Mouse (Mus musculus): Measurements from ENCODE around the gene Myo1e. TPM values are rescaled to one million over a fixed set of nuclear protein-coding genes. Genes with fewer than 3 reads are reported as not detected.

The Myo1e gene
- total RNA-seq, 2 experiments from 2014 or later = 12.3 to 13.7 TPM

- intact Hi-C loops (cut with DNase I) = no loop called here
- no peak for DNase-seq (ENCODE audit: low spot score in 2 of 2)
Measured at GRCm38 (mm10) chr9:70325880-70326595, 118.9 kb downstream of the Myo1e start.

GRCm38 (mm10) chr9:70328193-70328841, 121.2 kb downstream of the Myo1e start:
- no peak for DNase-seq (ENCODE audit: low spot score in 2 of 2)
- intact Hi-C loops (cut with DNase I) = no loop called here

DNA sequence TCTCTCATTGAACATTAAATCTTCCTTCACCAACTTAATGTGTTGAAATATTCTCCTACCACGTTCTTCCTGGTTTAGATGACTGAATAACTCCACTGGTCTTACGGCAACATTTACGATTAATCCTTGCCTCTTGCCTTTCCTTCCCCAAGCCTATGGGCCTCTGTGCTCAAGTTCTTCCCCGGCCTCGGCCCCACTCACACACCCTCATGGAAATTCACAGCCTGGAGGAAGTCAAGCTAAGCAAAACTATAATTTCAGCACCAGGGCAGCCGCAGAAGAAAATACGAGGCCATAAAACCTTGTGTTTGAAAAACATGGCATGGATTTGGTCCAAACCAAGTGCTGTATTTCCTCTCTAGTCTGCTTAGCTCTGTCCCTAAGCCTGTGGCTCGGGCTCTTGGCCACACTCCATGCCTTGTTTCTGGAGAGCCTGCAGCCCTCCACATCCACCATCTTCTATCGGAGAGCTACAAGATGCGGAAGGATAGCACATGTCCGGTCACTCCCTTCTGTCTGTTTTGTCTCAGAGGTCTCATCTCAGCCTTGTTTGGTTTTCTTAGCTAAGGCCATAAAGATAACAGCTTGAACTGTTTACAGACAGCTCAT, 124.7 kb downstream of the Myo1e start:
- DNase-seq (ENCODE audit: low spot score in 2 of 2) = no peak
- intact Hi-C loops (cut with DNase I) = no loop called here

DNA sequence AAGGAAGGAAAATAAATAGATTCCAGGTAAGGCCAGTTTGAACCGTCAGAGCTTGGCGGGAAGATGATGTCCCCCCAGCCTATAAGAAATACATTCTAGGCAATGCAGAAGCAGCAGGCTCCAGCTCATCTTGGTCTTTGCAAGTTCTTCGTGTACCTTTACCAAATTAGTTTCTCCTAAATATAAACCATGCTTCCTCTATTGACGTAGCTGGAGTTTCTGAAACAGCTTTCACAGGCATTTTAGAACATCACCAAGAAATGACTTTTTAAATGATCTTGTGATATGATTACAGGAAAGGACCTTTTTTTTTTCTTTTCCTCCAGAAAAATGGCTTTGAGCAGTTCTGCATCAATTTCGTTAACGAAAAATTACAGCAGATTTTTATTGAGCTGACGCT, 131.2 kb downstream of the Myo1e start:
- intact Hi-C loops (cut with DNase I) = no loop called here
- DNase-seq (ENCODE audit: low spot score in 2 of 2) = peak in 1 of 2 experiments; percentile 69

DNA sequence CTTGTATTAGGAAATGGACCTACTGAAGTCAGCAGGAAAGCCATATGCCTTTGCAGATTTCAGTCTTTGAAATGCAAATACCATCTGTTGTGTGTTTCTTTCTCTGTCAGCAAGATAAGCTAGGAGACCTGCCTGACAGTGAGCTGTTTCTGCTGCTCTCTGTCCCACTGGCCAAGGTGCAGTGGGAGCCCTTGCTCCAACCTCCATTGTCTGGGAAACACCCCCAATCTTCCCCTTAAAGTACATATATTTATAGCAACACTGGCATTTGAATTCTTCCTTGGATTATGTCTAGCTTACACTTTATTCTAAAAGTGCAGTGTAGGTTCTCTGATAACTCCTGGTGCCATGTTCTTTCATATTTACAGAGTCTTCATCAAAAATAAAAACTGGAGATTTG, 131.7 kb downstream of the Myo1e start:
- intact Hi-C loops (cut with DNase I) = no loop called here
- DNase-seq (ENCODE audit: low spot score in 2 of 2) = no peak

- no peak for DNase-seq (ENCODE audit: low spot score in 2 of 2)
- intact Hi-C loops (cut with DNase I) = no loop called here
Measured at GRCm38 (mm10) chr9:70349274-70349673, 142.1 kb downstream of the Myo1e start.

- no peak for DNase-seq (ENCODE audit: low spot score in 2 of 2)
- intact Hi-C loops (cut with DNase I) = no loop called here
Measured at GRCm38 (mm10) chr9:70351570-70352277, 144.6 kb downstream of the Myo1e start.

DNA sequence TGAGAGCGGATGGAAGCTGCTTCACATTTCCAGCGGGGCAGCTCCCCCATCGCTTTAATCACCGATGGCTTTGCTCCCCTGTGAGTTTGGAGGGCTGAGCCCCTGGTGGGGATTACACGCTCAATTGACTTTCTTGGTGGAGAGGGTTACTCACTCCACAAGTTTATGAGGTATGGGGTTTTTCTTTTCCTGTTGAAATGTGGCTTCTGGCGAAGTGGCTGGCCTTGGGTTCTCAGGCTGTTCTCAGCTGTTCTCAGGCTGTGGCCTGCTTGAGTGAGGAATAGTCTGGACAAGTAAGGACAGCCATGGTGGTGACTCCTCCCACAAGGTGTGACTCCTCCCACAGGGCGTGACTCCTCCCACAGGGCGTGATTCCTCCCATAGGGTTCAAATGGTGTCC, 149.1 kb downstream of the Myo1e start:
- no peak for DNase-seq (ENCODE audit: low spot score in 2 of 2)
- intact Hi-C loops (cut with DNase I) = no loop called here

- intact Hi-C loops (cut with DNase I) = no loop called here
- DNase-seq (ENCODE audit: low spot score in 2 of 2) = no peak
Measured at GRCm38 (mm10) chr9:70359402-70360131, 152.4 kb downstream of the Myo1e start.

DNA sequence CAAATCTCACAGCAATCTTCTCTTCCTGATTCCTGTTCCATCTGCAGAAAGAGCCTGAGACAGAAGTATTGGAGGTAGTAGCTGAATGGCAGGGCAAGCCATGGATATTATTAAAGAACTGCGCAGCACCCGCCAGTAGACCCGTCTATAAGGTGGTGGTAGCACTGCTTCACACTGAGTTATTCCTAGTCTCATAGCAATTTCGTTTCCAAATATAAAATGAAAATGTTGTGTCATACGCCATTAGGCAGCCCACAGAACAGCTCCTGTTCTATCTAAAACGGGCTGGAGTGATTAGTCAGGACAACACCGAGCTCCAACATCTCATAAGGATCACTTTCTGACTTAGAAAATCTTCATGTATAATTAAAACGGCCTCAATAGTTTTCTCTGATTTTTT, 157.6 kb downstream of the Myo1e start:
- intact Hi-C loops (cut with DNase I) = no loop called here
- peak; percentile 34 to 43 for DNase-seq (ENCODE audit: low spot score in 2 of 2)

DNA sequence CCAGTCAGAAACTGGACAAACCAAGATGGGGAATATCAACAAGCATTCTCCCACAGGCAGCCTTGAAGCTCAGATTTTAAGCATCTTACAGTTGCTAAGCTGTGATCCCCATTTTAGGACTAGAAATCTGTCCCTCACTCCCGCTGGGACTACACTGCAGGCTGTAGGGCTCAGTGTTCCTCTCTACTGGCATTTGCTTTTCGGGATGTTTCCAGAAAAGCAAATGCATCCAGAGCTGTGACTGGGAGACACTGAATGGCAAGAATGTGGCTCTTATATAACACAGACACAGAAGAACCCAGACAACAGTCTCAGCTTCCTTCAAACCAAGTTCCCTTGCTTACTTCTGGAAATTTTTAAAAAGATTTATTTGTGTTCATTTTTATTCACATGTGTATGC, 158.8 kb downstream of the Myo1e start:
- no peak for DNase-seq (ENCODE audit: low spot score in 2 of 2)
- intact Hi-C loops (cut with DNase I) = no loop called here

DNA sequence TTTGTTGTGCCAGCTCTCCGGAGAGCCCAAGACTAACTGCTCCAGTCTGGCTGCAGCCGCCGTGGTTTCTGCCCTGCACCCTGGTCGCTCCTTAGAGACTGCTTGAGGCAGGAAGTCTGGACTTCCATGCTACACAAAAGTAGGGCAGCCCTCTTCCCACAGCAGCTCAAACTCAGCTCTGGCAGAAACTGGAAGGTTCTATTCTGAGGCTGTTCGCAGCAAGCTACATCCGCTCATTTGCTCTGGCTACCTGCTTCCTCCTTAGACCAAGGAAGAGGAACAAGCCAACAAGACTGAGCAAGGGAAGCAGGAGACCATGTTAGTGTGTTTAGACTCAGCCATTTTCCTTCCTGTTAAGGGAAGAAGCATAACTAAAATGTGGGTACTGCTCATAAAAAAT, 159.7 kb downstream of the Myo1e start:
- DNase-seq (ENCODE audit: low spot score in 2 of 2) = peak; percentile 39 to 48
- intact Hi-C loops (cut with DNase I) = no loop called here

DNA sequence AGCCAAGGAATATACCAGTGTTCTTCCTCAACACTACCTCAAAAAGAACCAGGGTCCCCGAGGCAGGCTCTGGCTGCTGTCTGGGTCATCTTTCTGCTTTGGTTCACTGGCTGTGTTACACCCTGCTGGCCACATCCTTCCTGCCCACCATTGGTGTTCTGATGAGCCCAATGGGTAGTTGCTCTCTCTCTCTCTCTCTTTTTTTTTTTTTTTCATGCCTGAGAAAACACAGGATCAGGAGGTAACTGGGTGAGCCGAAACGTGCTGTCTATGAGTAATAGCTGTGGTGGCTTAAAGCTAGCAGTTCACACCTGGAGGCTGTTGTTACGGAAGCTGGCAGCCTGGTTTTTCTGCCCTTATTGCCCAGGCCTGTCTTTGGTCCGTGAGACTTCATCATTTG, 164.5 kb downstream of the Myo1e start:
- DNase-seq (ENCODE audit: low spot score in 2 of 2) = no peak
- intact Hi-C loops (cut with DNase I) = no loop called here

DNA sequence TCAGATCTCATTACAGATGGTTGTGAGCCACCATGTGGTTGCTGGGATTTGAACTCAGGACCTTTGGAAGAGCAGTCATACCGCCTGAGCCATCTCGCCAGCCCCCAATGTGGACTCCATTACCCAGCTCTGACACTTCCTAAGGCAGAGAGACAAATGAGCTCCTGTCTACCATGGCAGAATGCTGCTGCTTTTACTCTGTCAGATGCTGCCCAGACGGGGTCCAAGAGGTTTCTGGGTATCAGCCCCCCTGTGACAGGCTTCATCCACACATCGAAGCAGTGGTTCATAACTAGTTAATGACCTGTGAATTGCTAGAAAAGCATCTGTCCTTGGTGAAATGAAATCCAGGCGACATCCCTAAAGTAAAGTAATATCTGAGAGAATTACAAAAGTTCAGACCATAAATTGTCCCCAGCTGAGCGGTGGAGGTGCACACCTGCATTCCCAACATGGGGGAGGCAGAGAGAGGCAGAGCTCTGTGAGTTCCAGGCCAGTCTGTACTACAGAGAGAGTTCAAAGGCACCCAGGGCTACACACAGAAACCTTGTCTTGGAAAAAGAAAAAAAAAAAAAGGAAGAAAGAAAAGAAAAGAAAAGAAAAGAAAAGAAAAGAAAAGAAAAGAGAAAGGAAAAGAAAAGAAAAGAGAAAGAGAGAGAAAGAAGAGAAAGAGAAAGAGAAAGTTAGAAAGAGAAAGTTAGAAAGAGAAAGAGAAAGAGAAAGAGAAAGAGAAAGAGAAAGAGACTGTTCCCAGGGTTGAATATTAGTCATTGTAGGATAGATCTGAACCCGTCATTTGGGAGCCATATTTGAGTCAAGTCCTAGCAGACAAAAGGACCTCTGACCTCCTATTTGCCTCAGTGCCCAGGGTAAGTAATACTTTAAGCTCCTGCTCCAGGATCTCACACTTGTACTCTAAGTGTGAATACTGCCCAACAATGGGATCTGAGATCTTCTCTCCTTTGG, 172.6 kb downstream of the Myo1e start:
- intact Hi-C loops (cut with DNase I) = no loop called here
- DNase-seq (ENCODE audit: low spot score in 2 of 2) = no peak

DNA sequence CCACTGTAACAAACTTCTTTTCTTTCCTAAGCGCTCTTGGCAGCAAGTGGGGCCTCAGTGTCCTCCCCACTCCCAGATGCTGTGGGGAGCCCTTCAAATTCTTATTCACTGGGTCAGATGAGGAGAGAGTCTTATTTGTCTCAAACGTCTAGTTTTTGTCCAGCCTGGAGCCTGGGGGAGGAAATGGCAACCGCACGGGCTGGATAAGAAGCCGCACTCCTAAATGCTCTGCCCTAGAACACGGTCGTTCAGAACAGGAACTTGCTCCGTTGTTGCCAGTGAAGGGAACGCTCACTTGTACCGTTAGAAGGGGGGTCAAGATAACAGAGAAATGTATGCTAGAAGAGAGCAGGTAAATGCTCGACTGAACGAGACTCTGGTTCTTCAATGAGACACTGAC, 174.9 kb downstream of the Myo1e start:
- intact Hi-C loops (cut with DNase I) = no loop called here
- no peak for DNase-seq (ENCODE audit: low spot score in 2 of 2)

GRCm38 (mm10) chr9:70383750-70384149, 176.6 kb downstream of the Myo1e start:
- no peak for DNase-seq (ENCODE audit: low spot score in 2 of 2)
- intact Hi-C loops (cut with DNase I) = no loop called here

GRCm38 (mm10) chr9:70384494-70384893, 177.3 kb downstream of the Myo1e start:
- intact Hi-C loops (cut with DNase I) = no loop called here
- DNase-seq (ENCODE audit: low spot score in 2 of 2) = no peak

DNA sequence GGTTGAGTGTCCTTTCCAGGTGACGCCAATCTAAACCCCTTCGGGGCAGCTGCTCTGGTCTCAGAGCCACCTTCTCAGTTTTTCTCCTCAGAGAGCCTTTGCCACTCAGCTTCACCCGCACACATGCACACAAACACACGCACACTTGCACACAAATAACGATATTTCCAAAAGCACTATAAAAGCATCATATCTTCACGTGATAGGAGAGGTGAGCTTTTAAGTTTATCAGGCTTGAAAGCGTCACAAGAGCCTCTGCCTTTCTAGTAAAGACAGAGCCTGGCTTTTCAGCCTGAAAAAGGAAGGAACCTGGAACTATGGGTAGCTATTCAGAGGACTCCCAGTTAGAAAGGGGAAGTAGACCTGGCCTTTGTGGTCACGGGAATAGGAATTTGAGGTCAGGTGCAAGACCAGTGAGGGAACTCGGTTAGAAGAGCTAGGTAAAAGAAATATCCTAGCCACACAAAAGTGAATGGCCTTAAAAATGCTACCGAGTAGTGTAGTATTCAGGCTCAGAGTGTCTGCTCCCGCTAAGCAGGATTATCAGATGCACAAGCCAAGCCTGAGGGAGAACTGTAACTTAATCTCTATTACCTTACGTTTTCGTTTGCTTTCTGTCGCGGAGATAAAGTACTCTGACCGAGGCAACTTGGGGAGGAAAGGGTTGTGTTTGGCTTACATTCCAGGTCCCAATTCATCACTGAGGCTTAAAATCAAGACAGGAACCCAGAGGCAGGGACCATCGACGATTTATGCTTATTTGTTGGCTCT, 178.0 kb downstream of the Myo1e start:
- intact Hi-C loops (cut with DNase I) = loop anchor here (5.0 kb wide), 1 partner anchor 178 kb away; the partner anchor contains the start of gene Myo1e
- no peak for DNase-seq (ENCODE audit: low spot score in 2 of 2)

Data from left cerebral cortex, postnatal 14 days (tissue).